Mouse (Mus musculus) adrenal gland, adult 2 months (tissue): ENCODE results near the gene Gzmm. TPM values are rescaled to one million over a fixed set of nuclear protein-coding genes. Genes with fewer than 3 reads are reported as not detected.

Experiments
- DNase-seq: peaks from one replicate; pipeline ENCODE4 v3.0.0; 2021
- long read RNA-seq: library from polyadenylated mRNA; stranded (forward); transcript quantifications from one replicate; pipeline ENCODE4 v2.0.0, GENCODE M21; 2021
- polyA plus RNA-seq: library from polyadenylated mRNA; depleted of rRNA; stranded (reverse); fragments of >200 nt; gene quantifications from 2 replicates; pipeline ENCODE4 v1.2.3, GENCODE M21; 2012; rRNA removed
- total RNA-seq, 2 experiments: library from RNA; stranded (reverse); gene quantifications; 2 replicates each; pipeline ENCODE4 v1.2.3; 2021

Gzmm gene
- total RNA-seq (1 to 10 TPM; 1.0 to 2.2 TPM), polyA plus RNA-seq (0.52 and 0.55 TPM in 2 replicates)
- long read RNA-seq: 0 reads

DNA sequence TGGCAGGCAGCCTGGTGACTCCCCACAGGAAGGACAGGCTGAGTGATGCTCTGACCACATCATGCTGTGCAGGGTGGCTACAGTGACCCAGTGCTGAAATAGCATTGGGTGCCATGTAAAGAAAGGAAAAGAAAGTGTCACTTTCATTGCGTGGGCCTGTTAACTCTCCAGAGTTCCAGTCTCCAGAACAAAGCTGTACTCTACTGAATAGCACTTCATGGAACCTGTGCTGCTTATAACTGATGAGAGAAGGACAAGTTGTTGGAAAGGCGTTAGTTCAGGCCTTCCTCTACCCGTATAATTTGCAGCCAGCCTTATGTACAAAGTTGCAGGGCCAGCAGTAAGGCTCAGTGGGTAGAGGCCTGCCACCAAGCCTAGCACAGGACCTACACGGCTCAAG is at the start of gene Gzmm:
Gzmm (plus strand) TSS at position 301 of the 400 bp plus-strand sequence.
- DNase-seq: no peak

DNA sequence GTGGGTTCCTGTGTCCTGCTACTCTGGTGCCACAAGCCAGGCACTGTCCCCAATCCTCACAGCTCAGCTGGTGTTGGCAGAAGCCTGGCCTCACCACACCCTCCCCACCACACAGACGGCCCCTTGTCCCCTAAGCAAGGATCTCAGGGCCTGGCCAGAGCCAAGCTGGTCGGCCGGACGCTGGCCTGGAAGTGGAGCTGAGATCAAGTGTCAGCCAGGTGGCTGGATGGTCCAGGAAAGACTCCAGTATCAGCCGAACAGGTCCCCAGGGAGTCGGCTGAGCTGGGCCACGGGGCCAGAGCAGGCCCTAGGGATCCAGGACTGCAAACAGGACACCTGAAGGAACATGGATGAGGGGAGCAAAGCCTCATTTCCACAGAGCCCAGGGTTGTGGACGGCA is 43.1 kb upstream of the Gzmm start, which contains the start of gene Odf3l2:
Odf3l2 (minus strand) TSS at position 28 of the 400 bp plus-strand sequence.
- DNase-seq: no peak

DNA sequence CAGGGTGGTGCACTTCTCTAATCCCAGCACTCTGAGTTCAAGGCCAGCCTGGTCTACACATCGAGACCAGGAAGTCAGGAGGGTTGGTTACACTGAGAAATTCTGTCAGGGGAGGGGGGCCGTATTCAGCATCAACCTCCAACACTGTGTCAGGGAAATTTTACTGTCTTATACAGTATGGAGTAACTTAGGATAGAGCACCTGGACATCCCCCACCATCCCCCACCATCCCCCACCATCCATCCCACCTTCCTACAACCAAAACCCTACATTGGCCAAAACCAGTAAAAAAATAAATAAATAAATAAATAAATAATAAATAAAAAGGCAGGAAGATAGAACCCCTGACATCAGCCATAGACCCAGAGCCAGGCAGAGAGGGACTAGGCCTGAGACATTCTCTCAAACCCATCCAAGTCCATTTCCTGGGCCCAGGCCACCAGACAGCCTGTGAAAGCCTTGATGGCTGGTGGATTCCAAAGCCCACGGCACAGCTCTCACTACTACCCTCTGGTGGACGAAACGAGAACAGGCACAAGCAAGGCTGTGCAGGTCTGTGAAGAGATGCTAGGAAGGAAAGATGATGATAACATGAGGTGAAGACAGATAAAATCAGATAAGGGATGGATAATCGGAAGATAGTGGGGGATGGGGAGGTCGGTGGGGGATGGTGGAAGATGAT is 39.6 kb upstream of the Gzmm start:
- peak; percentile 61 for DNase-seq

DNA sequence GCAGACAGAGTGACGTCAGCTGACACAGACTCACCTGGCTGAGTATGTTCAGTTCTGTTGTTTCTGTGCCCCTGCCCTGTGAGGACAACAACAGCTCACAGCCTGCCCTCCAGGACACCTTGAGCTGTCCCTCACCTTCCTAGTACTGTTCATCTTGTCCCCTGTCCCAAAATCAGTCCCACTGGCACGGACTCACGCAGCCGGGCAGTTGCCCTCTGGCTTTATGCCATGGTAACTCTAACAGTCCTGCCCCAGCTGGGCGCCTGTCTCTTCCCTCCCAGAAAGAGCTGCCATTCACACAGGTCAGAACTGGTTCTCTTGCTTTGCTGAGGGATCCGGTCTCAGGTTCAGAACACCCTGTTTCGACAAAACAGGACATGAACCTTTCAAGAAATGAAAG is 36.0 kb upstream of the Gzmm start:
- no peak for DNase-seq

DNA sequence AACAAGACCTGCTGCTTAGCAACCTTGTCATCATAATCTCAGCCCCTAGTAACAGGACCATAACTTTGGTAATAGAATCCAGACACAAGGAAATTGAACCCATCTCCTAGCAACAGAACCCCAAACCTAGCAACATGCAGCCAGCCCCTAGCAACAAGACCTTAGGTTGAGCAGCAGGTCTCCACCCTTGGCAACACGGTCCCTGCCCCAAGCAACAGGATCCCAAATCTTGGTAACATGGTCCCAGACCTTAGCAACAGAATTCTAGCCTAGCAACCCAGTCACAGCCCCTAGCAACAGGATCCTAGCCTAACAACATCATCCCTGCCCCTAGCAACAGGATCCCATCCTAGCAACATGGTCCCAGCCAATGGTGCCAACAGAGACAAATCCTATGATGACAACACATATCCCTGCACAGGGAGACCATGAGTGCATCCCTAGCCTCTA is 33.8 kb upstream of the Gzmm start:
- DNase-seq: no peak

DNA sequence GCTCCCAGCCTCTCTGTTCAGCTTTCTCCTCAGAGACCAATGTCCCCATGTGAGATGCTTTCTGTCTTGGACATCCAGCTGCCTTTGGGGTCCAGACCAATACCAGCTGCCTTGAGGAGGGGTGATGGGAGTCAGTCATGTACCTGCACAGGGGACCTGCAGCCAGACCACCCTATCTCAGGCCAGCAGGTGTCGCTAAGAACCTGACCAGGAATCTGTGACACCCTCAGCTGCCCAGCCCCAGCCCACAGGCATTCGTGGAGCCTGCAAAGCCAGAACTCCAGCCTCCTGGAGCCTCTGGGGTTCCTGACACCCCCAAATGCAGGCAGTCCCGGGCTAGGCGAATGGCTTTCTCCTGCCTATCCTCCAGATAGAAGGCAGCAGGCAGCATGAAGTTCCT is 30.0 kb upstream of the Gzmm start:
- no peak for DNase-seq

DNA sequence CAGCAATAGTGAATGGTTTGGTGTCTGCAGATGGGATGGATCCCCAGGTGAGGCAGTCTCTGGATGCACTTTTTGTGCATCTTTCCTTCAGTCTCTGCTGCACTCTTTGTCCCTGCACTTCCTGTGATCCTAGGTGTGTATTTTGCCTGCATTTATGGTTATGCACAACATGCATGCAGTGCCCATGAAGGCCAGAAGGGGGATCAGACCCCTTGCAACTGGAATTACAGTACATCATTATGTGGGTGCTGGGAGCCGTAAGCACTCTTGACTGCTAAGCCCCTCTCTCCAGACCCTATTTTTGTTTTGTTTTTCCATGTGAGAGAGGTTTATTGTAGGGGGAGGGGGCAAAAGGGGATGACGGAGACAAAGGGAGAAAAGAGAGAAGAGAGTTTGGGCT is 28.5 kb upstream of the Gzmm start:
- no peak for DNase-seq

DNA sequence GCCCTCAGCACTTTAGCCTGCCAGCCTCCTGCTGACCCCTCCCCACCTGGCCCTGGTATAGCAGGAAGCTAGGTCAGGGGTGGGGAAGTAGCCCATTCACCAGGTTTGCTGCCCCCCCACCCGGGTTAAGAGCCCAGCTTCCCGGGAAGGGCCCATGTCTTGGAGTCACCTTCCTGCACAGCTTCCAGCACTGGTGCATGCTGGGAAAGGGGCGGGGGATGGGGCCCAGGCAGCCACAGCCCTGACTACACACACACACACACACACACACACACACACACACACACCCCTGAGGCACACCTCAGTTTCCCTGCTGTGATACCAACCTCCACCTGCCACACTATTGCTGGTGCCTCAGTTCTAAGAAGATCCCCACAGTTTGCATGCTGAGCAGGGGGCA is 27.0 kb upstream of the Gzmm start:
- no peak for DNase-seq

DNA sequence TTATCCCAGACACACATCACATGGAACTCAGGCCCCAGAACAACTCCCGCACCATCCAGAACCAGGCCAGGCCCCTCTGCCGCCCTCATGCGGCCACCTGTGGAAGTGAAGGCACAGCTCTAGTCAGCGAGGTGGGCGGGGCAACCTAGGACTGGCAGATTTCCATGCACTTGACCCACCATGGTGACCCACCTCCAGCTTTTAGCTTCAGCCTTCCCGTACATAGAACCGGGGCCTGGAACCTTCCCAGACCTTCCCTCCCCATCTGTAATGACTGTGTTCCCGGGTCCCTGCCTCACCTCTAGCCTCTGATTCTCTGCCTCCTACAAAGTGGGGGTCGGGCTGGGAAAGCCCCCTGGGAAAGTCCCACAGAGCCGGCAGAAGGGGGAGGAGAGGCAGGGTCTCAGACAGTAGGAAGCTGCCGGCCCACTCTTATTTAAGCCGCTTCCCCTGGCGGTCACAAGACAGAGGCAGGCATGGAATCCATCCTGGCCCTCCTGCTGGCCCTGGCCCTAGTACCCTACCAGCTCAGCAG is 24.6 kb upstream of the Gzmm start, which contains the start of gene Madcam1:
Madcam1 (plus strand) TSS at position 429 of the 535 bp plus-strand sequence.
- DNase-seq: peak; percentile 64

DNA sequence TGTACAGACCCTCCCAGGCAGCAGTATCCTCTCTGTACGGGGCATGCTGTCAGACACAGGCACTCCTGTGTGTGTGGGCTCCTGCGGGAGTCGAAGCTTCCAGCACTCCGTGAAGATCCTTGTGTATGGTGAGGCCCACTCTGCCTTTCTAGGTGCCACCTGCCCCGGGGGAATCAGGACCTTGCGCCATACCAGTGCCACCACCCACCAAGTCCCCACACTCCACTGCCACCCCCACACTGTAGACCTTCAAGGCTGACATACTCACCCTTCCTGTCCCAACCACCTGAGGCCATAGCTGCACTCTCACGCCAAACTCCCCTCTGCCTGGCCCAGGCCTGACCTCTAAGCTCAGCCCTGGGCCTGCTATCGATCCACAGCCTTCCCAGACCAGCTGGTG is 23.8 kb upstream of the Gzmm start:
- DNase-seq: no peak

DNA sequence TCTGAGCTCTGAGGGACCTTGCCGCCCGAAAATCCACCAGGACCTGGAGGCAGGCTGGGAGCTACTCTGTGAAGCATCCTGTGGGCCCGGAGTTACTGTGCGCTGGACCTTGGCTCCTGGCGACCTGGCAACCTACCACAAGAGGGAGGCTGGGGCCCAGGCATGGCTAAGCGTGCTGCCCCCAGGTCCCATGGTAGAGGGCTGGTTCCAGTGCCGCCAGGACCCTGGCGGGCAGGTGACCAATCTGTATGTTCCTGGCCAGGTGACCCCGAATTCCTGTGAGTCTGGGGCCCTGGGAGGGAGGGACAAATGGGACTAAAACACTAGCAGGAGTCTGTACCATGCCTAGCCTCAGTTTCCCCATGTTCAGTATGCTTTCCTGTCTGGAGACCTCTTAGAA is 22.3 kb upstream of the Gzmm start:
- DNase-seq: no peak

DNA sequence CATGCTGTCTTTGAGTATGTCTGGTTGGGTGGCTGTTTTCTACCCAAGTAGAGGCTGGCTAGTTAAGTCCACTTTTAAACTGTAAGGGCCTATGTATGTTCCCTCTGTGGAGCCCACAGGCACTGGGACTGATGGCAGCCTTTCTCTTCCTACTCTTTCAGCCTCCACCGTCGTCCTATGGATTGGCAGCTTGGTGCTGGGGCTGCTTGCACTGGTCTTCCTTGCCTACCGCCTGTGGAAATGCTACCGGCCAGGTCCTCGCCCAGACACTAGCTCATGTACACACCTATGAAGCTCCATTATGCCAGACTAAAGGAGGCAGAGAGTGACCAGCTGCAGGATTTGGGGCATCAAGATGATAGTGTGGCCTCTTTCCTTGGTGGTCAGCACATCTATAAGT is 20.7 kb upstream of the Gzmm start:
- no peak for DNase-seq

DNA sequence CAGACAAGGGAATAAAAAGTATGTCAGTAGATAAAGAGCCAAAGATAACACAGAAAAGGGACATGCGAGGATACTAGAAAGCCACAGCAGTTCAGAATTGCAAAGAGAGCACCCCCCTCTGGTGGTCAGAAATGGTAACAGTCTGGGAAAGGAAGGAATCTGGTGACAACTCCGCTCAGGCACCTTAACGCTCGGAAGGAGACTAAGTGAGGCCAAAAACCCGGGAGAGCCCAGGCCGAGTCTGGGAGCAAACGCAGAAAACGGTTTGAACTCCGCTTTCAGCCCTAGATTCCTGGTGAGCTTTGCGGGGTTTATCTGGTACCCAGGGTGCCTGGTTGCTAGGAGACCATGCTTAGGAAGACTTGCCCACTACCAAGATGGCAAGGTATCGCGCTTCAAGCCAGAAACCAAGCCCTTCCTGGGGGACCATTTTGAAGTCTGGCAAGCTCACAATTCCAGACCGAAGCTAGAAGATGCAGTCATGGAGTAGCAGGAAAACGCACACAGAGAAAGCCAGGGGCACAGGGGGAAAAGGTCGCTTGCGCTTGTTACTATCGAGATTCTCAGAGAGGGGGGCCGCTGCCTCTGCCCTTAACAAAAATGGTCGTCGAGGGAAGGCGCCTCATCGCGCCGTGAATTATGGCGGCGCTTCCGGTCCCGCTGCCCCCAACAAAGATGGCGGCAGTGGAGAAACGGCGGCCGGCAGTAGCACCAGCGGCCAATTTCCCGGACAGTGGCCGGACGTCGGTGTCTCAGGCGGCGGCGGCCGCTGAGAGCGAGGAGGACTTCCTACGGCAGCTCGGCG is 19.8 kb upstream of the Gzmm start, which contains the start of gene Tpgs1:
Tpgs1 (plus strand) TSS at position 599 of the 805 bp plus-strand sequence.
- peak; percentile 91 for DNase-seq

DNA sequence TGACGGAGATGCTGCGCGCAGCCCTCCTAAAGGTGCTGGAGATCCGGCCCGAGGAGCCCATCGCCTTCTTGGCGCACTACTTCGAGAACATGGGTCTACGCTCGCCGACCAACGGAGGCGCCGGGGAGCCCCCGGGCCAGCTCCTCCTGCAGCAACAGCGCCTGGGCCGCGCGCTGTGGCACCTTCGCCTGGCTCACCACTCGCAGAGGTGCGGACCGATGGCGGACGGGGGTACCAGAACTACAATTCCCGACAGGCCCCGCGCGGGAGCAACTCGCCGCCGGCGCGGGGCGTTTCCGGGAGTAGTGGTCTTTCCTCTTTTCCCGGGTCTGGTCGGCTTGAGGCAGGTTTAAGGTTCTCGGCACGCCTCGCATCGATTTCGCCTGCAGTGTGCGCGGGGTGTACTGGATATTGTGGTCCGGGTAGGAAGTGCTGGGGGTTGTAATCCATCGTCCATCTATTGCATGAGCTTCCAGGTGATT is 19.2 kb upstream of the Gzmm start:
- DNase-seq: peak; percentile 79

DNA sequence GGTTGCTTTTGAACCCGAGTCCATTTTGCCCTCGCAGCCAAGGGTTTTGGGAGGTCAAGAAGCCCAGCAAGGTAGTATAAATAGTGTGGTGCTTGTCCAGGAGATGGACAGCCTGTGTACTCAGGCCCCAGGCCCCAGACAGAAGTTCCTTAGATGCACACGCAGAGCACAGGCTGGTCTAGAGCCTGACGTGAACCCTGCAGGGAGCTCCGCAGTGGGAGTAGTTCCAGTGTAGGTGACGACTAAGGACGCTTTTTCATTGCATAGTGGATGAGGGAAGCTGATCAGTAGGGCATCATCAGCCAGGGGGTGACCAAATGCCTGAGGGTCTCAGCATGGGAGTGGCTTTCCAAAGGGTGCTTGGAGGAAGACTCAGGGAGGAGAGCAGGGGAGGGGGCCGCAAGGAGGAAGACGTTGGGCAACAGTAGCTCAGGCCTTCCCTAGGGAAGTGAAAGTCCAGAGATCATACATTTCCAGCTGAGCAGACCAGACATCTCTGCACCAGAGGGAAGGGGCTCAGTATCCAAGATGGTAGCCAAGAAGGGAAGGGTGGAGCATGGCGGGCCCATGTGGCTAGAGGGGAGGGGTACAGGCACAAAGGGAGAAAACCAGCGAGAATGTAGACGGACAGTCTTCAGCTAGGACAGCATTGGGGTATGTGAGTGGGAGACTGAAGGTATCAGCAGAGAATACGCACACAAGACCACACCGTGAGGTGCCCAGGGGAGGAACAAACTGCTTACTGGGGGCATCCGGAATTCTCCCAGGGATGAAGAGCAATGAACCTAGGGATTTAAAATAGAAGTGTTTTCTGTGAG is 18.5 kb upstream of the Gzmm start:
- DNase-seq: no peak

DNA sequence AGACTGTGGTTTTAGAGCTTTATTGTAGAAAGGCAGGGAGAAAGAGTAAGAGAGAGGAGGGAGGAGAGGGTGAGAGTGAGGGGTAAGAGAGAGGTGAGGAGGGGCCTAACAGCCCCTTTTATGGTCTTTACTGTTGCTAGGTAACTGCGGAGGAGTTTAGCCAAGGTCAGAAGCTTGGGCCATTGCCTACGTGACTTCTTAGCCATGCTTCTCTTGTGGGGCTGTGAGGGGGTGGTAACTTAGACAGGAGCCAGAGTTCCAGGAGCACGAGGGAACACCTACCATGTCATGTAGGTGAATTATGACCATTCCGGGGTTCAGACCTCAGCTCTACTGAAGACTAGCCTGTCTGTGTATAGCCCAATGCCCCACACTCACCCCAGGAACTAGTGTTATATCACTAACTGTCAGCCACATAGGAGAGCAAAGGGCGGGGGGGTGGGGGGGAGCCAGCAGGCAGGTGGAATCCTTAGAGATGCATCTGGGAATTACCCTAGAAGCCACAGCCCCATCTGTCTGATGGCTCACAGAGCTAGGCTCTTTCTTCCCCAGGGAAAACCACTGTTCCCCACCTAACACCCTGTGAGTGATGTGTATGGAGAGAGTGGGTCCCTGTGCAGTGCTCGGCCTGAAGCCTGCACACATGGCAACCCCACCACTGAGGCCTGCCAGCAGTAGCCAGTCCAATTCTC is 17.3 kb upstream of the Gzmm start:
- no peak for DNase-seq

DNA sequence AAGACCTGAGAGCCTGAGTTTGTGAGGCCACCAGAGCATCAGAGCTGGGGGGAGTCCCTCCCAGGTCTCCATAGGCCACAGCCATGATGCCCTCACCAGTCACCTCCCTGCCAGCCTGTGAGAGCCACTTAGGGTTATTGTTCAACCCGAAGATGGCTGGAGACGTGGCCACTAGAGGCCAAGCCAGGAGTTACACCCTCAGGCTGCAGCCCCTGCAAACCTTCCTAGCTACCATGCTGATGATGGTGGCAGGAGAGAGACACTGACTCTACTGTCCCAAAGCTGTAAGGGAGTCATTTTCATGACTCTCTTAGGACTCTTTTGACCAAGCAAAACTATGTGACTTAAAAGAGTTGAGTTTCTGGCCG is 16.7 kb upstream of the Gzmm start:
- no peak for DNase-seq

DNA sequence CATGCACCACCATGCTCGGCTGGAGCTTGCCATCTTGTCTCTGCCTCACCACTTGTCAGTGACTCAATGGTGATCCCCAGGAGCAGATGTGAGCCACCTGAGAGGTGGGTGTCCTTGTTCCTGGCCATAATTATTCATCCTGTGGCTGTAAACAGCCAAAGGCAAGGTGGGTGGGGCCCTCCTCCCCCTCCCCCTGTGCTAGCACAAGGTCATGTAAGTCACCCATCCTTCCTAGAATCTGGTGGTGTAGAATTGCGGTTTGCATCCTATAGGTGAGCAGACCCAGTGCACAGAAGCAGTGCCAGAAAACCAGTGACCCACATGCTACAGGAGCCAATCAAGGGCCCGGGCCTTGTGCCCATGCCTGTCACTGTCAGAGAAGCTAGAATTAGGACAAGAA is 15.8 kb upstream of the Gzmm start:
- DNase-seq: no peak

DNA sequence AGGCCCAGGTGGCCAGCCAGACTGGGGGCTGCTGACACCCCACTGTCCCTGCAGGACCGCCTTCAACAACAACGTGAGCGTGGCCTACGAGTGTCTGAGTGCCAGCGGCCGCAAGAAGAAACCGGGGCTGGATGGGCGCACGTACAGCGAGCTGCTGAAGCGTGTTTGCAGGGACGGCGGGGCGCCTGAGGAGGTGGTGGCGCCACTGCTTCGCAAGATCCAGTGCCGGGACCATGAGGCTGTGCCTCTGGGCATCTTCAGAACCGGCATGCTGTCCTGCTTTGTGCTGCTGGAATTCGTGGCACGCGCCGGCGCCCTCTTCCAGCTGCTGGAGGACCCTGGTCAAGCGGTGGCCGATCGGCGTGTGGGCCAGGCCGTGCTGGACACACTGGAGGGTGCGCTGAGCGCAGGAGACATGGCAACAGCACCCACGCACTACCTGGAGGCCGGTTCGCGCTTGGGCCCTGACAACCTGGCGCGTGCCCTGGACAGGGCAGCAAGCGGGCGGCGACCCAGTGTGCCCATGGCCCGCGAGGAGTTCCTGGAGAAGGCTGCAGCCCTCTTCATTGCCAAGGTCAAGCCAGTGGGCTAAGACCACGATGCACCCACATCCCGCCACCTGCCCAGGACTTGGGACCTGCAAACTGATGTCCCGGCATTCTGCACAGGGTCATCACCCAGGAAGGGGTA is 13.3 kb upstream of the Gzmm start:
- no peak for DNase-seq

DNA sequence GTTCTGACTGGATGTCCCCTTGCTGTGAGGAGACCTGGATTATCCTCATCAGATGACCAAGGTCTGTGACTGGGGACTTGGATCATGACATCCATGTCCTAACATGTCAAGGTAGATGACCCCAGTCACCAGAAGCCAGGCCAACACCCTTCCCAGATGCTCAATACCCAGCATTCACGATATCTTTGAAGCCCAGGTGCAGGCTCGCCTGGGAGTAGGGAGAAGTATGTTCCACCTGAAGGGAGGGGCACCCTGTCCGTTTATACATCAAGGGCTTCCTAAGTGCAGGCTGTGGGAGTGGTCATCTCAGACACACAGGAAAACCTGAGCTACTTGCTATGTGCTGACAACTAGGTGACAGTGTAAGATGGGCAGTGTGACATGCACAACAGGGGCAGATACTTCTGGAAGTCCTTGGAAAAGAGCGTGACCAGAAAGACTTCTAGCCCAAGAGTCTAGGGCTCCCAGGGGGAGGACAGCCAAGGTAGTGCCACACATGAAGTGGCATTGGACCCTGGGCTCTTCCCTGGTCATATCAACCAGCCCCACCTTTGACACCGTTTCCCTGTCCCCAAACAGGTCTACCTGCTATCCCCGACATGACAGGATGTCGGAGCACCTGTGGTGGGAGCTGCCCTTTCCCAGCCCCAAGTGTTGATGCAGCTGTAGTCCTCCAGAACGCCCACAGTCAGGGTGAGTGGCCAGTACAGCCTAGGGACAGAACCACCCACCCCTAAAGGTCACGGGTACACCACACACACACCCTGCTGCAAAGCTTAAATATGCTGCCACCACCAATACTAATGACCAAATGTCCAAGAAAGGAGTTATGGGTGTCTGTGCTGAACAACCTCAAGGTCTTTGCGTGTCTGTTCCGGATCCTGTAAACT is 8.0 kb upstream of the Gzmm start:
- no peak for DNase-seq
